Mouse (Mus musculus) E14TG2a.4 (cell line): ENCODE data around the gene Islr2.

Experiments
- H3K27me3 ChIP-seq: 2 replicates; pipeline ENCODE4 v1.6.1; 2014; ENCODE audit warnings: low read length, control low read depth; ENCODE audit not compliant: insufficient read depth
- H3K36me3 ChIP-seq: 2 replicates; pipeline ENCODE4 v1.6.1; 2014; ENCODE audit warnings: low read length, control low read depth; ENCODE audit not compliant: insufficient read depth
- H3K4me1 ChIP-seq: replicated peaks from 2 replicates; pipeline ENCODE4 v1.6.1; 2014; ENCODE audit warnings: low read depth, low read length, control low read depth
- H3K4me3 ChIP-seq: replicated peaks from 2 replicates; pipeline ENCODE4 v1.5.1; 2014; ENCODE audit warnings: mild to moderate bottlenecking, low read length
- H3K9me3 ChIP-seq: 2 replicates; pipeline ENCODE4 v1.6.1; 2014; ENCODE audit warnings: low read length, control low read depth
- CTCF ChIP-seq: conservative IDR thresholded peaks from 2 replicates; pipeline ENCODE4 v1.5.1; 2014; ENCODE audit warnings: low read length
- NANOG ChIP-seq: IDR thresholded peaks from 2 replicates; pipeline ENCODE4 v1.6.1; 2014; ENCODE audit warnings: borderline replicate concordance, low read length, mixed read lengths
- POU5F1 ChIP-seq: IDR thresholded peaks from 2 replicates; pipeline ENCODE4 v1.6.1; 2014; ENCODE audit warnings: low read length, borderline replicate concordance

The Islr2 gene

DNA sequence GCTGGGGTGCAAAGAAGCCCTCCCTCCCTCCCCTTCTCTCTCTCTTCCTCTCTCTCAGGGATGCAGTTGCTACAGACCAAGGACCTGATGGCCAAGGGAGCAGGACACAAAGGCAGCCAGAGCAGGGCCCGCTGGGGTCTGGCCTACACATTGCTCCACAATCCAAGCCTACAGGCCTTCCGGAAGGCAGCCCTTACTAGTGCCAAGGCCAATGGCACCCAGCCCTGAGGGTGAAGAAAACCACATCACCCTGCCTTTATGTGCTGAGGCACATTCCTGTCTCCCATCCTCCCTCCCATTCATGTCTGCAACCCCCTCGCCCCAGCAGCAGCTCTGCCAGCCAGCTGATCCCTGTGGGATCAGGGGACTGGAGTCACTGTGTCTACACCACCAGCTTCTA lies 51.0 kb downstream of the Islr2 start:
- peaks cover 94% of the 10 kb centered on the region for H3K27me3 ChIP-seq
- H3K4me3 ChIP-seq: no peak overlapping the region
- H3K9me3 ChIP-seq: no peaks in the 10 kb centered on the region; the same call in 1 of the 2 replicates
- H3K36me3 ChIP-seq: no peaks in the 10 kb centered on the region
- peaks cover 17% of the 10 kb centered on the region for H3K4me1 ChIP-seq
- TF ChIP-seq NANOG: no peak
- TF ChIP-seq POU5F1: no peak
- no peak for TF ChIP-seq CTCF

DNA sequence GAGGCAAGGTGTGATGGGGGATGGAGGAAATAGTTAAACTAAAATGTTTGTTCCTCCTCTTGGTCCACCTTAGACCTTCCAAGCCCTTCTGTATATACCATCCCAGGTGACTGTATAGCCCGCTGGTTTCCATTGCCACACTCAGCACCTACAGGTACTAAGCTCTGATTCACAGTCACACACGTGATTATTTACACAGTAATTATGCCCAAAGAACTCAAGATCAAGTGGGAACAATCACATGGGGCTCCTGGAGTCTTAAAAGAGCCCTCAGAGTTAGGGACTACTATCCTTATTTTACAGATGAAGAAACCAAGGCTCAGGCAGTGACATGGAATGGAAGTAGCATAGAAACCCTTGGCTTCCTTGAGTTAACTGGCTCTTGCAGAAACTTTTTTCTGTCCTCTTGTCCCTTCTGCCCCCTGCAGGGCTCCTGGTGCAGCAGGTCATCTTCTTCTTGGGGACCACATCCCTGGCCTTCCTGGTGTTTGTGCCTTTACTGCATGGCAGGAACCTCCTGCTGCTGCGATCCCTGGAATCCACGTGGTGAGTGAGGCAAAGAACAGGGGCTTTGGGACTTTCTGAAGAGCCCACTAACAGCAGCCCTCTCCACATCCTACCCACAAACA lies 53.3 kb downstream of the Islr2 start:
- H3K27me3 ChIP-seq: peaks cover 84% of the 10 kb centered on the region
- TF ChIP-seq CTCF (no peak), NANOG (no peak), POU5F1 (no peak)
- H3K9me3 ChIP-seq: no peaks in the 10 kb centered on the region; the same call in 1 of the 2 replicates
- peaks cover 5% of the 10 kb centered on the region; the same call in 1 of the 2 replicates for H3K4me1 ChIP-seq
- H3K4me3 ChIP-seq: no peak overlapping the region
- H3K36me3 ChIP-seq: no peaks in the 10 kb centered on the region

DNA sequence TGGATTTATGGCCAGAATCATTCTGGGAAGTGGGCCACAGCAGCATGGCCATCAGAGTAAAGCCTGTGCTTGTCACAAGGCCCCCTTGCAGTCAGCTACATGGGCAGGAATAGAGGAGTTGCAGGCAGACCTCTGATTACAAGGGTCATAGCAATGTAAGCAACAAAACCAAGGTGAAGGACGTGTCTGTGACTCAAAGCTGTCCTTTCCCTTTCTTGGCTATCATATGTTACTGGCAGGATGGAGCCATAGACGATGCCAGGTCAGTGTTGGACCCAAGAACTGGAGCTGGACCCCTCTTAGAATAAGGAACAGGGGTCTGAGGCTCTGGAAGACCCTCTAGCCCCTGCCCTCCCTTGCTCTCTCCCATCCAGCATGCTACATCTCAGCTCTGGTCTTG lies 55.3 kb downstream of the Islr2 start:
- Histone ChIP-seq H3K4me1 (peaks cover 5% of the 10 kb centered on the region; the same call in 1 of the 2 replicates), H3K4me3 (no peak overlapping the region), H3K36me3 (no peaks in the 10 kb centered on the region), H3K27me3 (peaks cover 79% of the 10 kb centered on the region), H3K9me3 (no peaks in the 10 kb centered on the region; the same call in 1 of the 2 replicates)
- TF ChIP-seq POU5F1: no peak
- no peak for TF ChIP-seq CTCF
- TF ChIP-seq NANOG: no peak
